Mouse (Mus musculus): ENCODE measurements at regions not wholly inside any gene's neighbourhood (a gene's known extent, or its start where the extent isn't known, plus 50 kb on each side); places are given as distances from the start of the nearest gene placed in this dataset.

DNA sequence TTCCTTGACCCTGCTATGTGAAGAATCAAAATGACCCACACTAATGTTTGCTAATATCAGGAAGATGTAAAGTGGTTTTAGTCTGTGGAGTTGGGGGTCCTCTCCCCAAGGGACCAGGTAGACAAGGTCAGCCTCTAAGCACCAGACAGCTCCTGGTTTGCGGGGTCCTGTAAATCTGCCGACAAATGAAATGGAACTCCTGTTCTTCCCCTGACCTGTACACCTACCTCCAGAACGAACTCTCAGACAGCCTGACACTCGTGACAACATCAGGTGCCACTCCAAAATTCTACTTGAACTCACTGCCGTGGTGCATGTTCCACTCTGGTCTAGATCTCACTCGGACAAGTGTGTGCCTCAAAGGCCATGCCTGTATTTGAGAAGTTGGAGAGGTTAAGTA, 121.8 kb upstream of the Cdkn3 start:
- no peak for DNase-seq (ENCODE audit: low spot score in 2 of 2)

DNA sequence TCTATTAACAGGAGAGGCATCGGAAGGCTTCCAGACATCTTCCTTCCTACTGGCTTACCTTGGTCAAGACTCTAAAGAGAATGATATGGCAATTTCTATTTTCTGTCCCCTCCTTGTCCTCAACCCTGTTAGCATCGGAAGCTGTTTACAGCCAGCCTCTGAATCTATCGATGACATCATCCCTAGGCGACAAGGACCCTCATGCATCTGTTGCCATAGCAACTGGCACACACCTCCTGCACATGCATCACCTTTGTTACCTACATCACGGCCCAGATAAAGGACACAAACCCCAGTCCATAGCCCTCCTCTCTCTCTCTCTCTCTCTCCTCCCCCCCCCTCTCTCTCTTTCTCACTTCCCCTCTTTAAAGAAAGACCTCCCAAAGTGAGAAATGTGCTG, 123.1 kb upstream of the Cdkn3 start:
- DNase-seq (ENCODE audit: low spot score in 2 of 2): no peak

DNA sequence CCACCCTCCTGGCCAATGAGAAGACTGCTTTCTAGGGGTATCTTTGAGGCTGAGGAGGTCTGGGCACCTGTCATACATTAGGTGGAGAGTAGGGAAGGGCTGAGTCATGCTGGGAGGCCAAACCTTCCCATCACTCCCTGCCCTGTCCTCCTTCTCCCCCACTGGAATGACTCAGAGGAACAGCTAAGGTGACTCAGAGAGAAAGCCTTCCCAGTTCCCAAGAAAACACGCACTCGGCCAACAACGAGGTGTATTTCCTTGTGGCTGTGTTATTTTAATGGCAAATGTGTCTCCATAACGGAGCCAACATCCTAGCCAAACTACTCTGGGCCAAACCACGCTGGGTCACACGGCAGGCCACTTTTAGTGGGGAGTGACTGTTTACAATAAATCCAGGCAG, 124.0 kb upstream of the Cdkn3 start:
- DNase-seq (ENCODE audit: low spot score in 2 of 2): no peak

DNA sequence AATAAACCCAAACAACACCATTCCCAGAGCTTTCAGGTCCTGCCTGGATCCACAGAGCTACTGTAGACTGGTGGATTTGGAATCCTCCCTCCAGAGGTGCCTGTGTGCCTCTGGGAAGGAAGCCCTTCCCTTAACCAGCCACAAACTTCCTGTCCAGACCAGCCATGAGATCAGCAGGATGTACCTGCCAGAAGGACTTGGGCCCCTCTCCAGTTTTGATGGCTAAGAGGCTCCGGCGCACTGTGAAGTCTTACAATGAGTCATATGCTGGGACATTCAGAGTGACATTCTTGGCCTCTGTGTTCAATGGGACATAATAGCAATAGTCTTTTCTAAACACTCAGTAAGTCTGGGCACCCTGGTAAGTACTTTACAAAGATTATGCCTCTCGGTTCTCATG, 125.0 kb upstream of the Cdkn3 start:
- no peak for DNase-seq (ENCODE audit: low spot score in 2 of 2)

DNA sequence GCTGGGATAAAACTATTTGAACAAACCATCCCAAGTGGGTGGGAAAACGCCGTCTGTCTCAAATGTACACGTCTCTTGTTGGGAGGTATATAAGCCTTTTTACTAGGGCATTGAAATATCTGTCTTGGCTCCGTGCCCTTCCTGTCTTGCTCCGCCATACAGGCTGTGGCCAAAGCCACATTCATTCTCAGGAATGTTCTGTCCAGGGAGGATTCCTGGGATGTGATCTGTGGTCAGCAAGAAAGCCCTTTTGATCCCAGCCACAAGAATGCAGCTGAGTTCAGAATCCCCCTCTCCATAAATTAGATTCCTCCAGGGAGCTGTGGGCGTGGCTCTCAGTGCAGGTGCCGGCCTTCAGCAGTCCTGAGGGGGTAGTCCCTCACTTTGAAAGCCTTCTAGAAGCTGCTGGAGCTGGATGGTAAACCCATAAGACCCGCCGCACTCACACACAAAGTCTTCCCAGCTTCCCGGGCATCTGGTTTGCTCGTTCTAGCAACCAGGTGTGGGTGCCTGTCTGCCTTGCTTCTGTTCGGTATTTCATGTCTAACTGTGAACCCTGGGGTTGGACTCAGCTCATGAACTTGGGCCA, 125.6 kb upstream of the Cdkn3 start:
- DNase-seq (ENCODE audit: low spot score in 2 of 2): no peak

DNA sequence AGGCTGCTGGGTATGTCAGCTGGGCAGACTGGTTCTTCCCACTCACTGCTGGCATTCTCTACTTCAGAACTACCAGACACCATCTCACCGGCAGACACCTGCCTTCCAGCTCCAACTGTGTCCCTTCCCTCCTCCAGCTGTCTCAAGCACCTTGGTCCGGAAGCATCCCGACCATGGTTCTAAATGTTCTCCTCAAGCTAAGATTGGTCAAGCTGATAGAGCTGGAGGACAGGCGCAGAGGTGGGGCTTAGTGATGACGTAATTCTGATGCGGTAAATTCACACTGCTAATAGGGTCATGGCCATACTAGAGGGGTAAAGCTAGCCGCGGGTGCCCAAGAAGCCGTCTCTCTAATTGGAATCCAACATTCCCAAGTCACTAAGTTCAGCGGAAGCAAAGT, 126.1 kb upstream of the Cdkn3 start:
- no peak for DNase-seq (ENCODE audit: low spot score in 2 of 2)

DNA sequence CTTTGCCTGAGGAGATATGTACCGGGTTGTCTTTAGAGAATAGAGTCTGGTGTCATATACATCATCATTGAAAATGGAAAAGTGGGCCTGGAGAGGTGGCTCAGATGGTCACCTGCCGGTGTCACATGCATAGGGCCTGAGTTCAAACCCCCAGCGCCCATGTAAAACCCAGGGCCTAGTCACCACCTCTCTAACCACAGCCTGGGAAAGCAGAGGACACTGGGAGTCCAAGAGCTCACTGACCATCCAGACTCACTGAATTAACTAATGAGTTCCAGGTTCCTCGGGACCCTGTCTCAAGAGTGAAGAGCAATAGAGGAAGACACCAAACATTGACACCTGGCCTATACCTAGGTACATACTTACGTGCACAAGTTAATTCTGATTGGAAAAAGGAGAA, 132.7 kb upstream of the Cdkn3 start:
- DNase-seq (ENCODE audit: low spot score in 2 of 2): no peak

DNA sequence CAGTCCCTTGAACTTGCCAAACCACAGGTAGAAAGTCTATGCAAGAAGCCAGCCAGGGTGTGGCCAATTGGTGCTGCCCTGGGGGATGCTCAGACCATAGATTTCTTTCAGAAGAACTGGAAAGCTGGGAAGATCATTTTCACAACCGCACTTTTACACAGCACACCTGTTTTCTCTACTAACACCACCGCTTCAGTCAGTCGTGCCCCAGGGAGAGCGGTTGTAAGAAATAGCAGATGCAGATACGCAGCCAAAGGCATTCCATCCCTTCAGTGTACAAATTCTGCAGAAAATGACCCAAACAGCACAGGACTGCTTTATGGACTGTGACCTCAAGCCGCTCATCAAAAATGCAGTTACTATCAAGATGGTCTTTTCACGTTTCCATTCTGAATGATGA, 134.6 kb upstream of the Cdkn3 start:
- DNase-seq (ENCODE audit: low spot score in 2 of 2): no peak

DNA sequence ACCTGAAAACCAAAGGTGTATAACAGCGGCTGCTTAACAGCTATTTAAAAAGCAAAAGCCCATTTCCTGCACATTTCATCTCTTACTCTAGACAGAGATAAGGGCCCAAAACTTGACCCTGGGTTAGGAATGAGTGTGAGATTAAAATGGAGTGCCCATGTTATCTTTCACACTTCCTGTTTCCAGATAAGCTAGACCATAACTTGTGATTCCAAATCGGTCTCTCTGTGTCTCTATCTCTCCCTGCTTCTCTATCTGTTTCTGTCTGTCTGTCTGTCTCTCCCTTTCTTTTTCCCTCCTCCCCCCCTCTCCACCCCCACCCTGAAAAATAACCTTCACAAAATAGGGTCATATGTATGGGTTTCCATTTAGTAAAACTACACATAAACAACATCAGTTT, 136.7 kb upstream of the Cdkn3 start:
- DNase-seq (ENCODE audit: low spot score in 2 of 2): no peak

DNA sequence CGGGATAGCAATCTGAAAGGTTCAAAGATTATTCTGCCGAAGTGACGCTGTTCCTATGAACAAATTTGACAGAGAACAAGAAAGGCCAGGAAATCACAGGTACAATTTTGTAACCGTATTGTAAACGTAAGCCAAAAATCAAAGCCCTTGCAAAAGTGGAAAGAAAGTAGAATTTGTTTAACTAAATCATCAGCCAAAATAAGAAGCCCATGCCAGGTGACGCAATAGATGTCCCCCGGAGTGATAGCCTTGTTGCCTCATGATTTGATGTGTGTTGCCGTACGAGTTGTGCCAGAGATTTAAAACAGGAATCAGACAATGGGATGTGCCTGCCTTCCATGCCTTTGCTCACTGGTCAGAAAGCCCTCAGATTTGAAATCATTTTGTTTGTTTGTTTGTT, 144.3 kb upstream of the Cdkn3 start:
- DNase-seq (ENCODE audit: low spot score in 2 of 2): no peak

DNA sequence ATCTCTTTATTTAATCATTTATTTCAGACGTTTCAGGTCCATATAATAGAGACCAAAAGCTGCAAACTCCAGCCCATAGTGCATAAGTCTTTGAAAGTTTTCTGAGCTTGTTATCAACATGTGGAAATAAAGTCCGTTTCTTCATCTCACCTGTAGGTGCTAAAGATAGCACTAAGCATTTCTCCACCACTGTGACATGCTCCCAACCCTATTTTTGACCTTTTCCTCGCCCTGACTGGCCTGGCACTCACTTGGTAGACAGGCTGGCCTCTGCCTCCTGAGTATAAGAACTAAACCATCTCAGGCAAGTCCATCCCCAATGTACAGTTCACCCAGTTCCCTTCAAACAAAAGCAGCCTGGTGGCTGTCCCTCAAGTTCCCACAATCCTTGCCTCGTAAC, 145.4 kb upstream of the Cdkn3 start:
- DNase-seq (ENCODE audit: low spot score in 2 of 2): no peak

DNA sequence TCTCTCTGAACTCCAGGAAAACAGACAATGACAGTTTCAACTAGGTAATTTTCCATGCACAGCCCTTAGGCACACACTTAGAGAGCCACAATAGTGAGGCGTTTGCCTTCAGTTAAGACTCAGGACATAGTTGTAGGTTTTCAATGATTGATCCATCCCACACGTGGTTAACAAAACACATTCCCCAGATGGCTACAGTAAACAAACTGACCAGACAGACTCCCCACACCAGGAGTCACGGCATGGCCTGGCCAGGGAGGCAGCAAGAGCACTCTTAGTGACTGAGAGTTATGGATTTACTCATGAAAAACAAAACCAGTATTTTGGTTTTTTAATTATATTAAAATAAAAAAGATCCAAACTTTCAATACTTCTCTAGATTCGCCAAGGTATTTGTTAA, 146.6 kb upstream of the Cdkn3 start:
- no peak for DNase-seq (ENCODE audit: low spot score in 2 of 2)

DNA sequence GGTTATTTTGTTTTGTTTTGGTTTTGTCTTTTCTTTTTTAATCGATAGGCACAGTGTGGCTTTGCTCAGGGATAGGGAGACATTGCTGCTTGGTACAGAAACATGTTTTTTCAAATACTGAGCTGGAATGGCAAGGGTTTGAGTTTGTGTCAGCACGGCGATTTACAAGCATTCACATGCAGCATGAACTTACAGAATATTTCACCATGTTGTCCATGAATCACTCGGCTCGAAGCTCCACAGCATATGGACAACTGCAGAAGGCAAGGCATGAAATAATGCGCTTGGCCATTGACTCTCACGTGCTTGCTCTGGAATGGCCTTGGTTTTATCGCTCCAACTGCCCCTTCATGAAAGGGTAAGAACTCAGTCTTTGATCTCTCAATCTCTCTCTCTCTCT, 147.1 kb upstream of the Cdkn3 start:
- DNase-seq (ENCODE audit: low spot score in 2 of 2): no peak

DNA sequence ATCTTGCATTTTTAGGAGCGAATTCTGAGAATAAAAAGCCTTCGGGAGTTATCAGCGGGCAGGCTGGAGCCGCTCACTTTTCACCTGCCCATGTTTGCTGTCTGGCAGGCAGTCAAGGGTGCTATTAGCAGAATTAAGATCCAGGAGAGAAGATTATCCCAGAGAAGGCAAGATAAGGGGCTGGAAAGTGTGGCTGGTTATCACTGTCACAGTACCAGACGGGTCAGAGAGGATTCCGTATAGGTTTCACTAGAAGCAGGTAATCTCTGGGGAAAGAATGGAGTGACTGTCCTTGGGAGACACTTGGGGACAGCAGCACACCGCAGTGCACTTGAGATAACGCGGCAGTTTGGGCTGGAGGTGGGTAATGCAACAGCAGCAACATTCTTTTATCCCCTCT, 147.8 kb upstream of the Cdkn3 start:
- DNase-seq (ENCODE audit: low spot score in 2 of 2): no peak

DNA sequence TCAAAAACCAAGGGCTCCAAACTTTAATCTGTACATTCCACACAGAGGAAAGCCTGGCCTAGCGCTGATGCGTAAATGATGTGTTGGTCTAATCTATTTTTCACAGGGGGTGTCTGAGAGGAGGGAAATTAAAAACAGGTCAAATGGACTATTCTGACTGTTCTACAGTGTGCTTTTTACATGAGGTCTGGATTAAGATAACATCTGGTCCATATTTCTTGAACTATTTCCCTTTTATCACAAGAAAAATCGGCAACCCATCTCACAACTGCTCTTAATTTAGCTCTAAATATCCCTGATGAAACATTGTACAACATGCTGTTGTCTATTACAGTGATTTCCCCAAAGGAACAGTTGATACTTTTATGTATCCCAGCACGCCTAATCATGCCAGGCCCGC, 149.4 kb upstream of the Cdkn3 start:
- no peak for DNase-seq (ENCODE audit: low spot score in 2 of 2)

DNA sequence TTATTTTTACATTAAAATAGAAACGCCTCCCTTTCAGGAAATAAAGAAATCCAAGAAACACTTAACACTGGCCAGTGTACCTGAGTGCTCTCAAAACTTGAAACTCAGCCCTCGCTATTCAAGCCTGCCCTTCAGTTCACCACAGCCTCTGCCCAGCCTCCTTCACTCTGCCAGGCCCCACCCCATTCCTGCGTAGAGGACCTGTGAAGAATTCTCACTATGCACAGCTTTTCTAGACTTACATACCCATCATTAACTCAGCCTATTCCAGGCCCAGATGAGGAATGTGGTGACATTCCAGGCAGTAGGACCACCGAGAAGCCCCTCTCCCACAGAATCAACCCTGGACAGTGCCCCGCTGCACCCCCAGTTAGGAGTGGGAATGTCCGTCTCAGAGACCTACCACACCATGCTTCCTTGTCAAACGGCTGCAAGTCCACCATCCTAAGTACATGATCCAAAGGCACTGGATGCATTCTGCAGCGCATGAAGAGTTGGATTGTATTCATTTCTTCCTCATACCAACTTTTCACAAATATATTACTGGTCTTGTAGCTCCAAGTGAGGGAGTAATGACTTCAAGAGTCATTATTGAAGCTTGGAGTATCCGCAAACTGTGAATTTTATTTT, 150.0 kb upstream of the Cdkn3 start:
- DNase-seq (ENCODE audit: low spot score in 2 of 2): no peak

DNA sequence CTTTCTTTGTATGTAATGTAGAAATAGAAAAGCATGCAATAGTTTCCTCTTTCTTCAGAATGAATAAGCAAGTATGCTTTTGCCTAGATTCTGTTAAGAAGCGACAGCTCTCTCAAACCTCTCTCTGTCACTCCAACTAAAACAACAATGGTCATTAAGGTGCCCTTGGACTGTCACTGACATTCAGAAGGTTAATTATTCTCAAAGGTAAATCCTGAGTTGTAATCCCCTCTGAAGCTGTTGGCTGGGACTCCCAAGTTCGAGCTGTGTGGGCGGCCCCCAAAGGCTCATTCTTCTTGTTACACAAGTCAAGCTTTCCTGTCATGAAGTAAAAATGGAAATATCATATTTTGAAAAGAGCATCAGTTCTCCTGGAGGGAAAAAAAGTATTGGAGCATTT, 153.6 kb upstream of the Cdkn3 start:
- no peak for DNase-seq (ENCODE audit: low spot score in 2 of 2)

DNA sequence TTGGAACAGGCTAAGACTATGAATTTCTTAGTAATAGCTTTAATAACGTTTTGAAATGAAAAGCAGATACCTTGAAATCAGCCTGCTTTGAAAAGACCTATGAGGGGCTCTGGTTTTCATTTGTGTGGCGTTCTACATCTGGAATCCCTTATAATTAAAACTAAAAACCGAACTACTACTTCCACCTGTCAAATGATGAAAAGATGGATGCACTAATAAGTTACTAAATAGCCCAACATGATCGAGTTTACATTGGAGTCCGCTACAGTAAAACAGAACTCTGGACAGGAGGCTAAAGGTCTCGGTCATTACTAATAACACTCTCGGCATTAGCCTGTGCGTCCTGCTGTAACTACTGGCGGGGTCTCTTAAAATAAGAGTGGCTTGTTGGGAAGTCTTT, 154.3 kb upstream of the Cdkn3 start:
- DNase-seq (ENCODE audit: low spot score in 2 of 2): no peak

DNA sequence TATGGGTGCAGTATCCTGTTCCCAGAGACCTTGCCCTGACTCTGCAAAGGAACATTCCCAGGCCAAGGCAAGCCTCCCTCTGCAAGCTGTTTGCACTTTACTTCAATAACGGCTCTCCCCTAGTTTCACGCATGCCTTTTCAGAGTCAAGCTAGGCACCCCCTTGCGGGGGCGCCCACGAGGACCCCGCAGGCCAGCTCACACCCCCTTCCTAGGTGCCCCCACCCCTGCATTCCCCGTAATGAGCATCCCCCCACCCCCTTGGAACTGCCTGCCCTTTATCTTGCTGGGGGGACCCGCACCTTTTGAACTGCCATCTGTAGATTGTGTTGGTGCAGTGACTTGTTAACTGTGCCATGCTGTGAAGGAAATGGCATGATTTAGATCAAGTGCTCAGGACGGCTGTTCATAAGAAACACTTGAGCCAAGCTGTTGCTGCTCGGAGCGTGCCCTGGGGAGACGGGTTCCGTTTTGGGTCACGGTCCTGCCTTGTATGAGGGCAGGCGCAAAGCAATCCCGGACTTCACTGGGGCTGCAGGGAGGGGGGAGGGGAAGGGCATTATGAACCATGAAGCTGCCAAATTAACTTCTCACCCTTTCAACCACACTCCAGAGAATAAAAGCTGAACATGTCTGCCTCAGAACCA, 155.3 kb upstream of the Cdkn3 start:
- DNase-seq (ENCODE audit: low spot score in 2 of 2): no peak

DNA sequence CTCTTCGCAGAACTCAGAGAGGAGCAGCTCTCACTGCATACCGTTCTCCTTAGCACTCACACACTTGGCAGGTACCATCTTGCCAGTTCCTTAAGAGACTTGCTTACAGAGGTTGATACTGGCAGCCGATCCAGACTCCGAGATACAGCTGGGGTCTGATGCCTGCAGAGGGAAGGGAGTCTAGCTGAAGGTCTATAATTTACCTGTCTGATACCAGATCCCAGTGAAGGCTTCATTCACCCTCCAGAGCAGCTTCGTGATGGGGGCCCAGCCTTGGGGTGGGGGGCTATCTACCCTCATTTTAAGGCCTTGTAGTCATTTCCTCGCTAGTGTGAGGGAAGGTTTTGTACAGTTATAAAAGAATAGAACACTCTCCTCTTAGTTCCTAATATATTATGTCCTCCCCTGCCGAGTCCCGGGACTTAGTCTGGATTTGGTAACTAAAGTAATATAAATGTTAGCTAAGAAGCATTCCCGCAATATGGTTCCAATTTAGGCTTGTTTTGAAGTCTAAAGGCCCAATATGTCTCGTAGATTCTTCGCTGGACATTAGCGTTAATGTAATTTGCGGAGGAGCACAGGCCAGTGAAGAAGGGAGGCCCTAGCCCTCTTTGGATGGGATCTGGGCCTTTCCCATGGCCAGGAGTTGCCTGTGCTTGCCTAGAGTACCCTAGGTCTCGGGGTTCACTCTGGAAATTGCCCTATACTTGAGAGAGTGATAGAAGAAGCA, 156.0 kb upstream of the Cdkn3 start:
- DNase-seq (ENCODE audit: low spot score in 2 of 2): no peak

DNA sequence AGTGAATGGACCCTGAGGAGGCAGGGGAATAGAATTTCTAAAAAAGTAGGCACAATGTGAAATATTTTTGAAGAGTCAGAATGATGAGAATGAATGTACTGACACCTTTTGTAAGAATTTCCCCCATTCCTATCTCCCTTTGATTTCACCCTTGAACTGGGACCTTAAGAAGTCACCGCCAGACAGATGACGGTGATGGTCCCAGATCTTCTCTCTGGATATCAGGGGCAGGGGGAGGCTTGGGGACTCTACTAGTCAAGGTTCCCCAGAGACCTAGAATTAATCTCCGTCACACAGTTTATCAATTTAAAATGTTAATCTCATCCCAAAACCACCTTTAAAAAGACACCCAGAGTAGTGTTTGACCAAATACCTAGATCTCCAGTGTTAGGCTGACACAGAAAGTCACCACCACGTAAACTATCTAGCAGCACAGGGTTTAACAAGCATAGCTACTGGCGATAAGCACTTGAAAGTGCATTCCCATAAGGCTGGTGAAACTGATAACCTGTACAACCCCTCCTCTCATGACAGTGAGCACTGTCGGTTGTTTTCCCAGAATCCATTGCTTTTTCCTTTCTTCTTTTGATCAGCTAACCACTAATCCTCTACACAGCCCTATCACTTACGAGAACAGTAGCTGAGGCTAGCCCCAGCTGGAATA, 163.5 kb upstream of the Cdkn3 start:
- DNase-seq (ENCODE audit: low spot score in 2 of 2): no peak

DNA sequence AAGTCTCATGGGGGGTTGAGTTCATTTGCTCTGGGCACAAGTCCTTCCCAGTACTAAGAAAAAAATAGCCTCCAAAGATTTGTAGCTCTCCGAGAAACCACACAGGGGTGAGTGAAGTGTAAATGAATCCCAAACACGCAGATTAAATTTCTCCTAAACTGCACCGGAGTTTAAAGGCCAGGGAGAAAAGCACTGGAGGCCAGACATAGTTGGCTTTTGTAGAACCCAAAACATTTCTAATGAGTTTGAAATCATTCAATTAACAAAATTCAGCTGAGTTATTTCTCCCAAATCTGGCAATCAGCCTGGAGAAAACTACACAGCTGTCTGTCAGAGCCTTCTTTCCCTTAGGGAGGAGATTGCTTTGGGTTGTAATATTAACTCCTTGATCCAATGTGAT, 166.2 kb upstream of the Cdkn3 start:
- DNase-seq (ENCODE audit: low spot score in 2 of 2): no peak

Measured in natural killer cell, adult 2 months (primary cell).